Mouse (Mus musculus) kidney, adult 2 months (tissue): ENCODE data around the gene Lingo2.

ENCODE experiments used
- CTCF ChIP-seq: fragments of 200-500 bp; conservative IDR thresholded peaks from 2 replicates; pipeline ENCODE4 v1.5.1; 2011; ENCODE audit warnings: low read depth, mild to moderate bottlenecking, control low read depth, low read length, moderate library complexity, mixed read lengths; ENCODE audit not compliant: insufficient read depth, insufficient read length
- POLR2A ChIP-seq: fragments of 200-500 bp; IDR thresholded peaks from one replicate; pipeline ENCODE4 v1.6.1; 2011; ENCODE audit warnings: low read depth, low read length, control low read depth

GRCm38 (mm10) chr4:35820701-35821100, 1130.8 kb downstream of the Lingo2 start:
- no peak for TF ChIP-seq POLR2A
- no peak for TF ChIP-seq CTCF
